Mouse (Mus musculus): ENCODE results near the gene Armc5. TPM values are rescaled to one million over a fixed set of nuclear protein-coding genes. Genes with fewer than 3 reads are reported as not detected.
A peak's percentile ranks its signal among the peaks of the same experiment; 100 is the strongest.

The Armc5 gene
- total RNA-seq, 2 experiments from 2014 or later: 7.8 to 9.0 TPM

DNA sequence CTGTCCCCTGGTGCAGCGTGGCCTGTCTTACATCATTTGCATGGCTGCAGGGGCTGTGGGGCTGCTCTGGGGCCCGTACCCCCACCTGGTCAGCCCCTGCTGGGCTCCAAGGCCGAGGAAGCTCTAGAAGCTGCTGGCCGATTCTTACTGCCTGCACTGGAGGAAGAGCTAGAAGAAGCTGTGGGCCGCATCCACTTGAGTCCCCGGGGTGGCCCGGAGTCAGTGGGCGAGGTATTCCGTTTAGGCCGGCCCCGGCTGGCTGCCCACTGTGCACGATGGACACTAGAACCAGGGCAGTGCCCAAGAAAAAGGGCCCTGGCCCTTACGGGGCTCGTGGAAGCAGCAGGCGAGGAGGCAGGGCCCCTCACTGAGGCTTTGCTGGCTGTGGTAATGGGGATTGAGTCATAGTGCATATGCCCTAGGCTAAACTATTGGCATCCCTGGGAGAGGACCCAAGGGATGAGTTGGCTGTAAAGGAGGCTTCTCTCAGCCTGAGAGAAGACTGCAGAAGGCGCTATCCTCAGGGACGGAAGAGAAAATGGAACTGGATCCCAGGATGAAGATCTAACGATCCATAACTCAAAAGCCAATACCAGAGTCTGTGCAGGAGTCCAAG lies 7.4 kb downstream of the Armc5 start:
- no peak for DNase-seq
- intact Hi-C loops (cut with DNase I): loop anchor here (5.0 kb wide), 1 partner anchor 463 kb away; no protein-coding TSS in a partner anchor

DNA sequence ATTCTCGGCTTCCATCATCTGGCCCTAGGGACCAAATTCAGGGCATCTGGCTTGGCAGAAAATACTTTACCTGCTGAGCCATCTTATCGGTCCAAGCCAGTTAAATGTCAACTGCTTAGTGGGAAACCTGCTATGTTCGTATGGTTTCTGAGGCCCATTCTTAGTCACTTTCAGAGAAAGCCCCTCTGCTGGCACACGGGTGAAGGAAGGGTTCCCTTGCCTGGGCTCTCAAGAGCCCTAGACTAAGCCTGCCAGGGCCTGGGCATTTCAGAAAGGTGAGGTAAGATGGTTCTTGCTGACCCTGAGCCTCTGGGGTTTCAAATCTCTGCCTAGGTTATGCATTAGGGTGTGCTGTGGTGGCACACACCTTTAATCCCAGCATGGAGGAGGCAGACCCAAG lies 8.4 kb downstream of the Armc5 start:
- intact Hi-C loops (cut with DNase I): loop anchor here (5.0 kb wide), 1 partner anchor 462 kb away; no protein-coding TSS in a partner anchor

DNA sequence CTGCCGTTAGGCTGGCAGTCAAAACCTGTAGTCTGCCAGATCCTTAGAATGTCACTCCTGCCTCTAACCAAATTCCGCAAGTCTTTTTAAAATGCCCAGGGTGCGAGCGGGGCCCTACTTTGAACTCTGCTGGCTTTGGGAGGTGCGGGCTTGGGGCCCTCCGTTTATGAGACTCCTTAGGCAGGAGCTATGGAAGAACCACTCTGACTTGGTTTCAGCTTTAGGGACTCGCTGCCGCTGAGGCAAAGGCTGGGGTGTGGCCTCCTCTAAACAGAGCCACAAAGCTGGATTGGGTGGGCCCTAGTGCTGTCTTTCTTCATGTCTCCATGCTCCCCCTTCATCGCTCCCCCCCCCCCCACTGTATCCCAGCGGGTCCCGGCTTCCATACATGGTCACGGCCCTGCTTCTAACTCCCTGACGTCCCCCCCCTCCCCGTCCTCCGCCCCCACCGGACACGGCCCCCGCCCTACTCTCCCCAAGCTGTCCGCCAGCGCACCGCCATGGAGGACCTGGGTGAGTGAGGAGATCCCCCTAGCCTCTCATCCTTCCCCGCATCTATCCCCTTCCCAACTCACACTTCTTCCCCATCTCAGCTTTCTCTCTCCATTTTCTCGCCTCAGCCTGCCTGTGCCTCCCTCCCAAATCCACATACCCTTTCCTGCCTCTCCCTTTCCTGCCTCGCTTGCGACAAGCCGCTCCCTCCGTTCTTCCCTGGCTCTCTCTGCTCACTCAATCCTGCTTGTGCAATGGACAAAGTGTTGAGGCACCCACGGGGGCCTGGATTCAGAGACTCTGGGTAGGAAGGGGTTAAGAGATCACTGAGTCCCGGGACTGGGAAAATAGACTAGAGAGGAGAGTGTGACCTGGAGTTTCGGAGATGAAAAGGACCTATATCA lies 9.6 kb downstream of the Armc5 start, which contains the start of gene Tgfb1i1:
Gene Tgfb1i1 (plus strand): TSS at position 317 of the 896 bp plus-strand sequence.
- intact Hi-C loops (cut with DNase I): loop anchor here (1.0 to 5.0 kb wide), 2 partner anchors 99 to 461 kb away; no protein-coding TSS in a partner anchor
- peak; percentile 71 to 75 for DNase-seq

More for the DNA sequence above, 8.4 kb downstream of the Armc5 start:
- no peak for DNase-seq

DNA sequence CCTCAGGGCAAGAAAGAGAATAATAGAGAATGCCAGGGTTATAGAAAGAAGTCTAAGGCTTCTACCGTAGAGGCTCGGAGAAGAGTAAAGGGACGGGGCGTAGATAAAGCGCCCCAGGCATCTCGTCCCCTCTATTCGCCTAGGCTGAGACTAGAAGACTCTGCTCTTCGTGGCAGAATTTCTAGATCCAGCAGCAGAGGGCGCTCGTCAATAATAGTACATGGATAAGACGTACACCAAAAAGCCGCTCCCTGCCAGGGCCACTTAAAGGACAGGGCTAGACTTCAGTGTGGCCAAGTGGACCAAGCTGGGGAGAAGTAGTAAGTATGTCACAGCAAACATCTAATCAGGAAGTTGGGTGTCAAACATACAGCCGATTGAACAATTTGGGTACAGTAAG lies 10.3 kb downstream of the Armc5 start:
- DNase-seq: peak; percentile 89 to 92
- intact Hi-C loops (cut with DNase I): loop anchor here (1.0 to 5.0 kb wide), 2 partner anchors 98 to 460 kb away; no protein-coding TSS in a partner anchor

DNA sequence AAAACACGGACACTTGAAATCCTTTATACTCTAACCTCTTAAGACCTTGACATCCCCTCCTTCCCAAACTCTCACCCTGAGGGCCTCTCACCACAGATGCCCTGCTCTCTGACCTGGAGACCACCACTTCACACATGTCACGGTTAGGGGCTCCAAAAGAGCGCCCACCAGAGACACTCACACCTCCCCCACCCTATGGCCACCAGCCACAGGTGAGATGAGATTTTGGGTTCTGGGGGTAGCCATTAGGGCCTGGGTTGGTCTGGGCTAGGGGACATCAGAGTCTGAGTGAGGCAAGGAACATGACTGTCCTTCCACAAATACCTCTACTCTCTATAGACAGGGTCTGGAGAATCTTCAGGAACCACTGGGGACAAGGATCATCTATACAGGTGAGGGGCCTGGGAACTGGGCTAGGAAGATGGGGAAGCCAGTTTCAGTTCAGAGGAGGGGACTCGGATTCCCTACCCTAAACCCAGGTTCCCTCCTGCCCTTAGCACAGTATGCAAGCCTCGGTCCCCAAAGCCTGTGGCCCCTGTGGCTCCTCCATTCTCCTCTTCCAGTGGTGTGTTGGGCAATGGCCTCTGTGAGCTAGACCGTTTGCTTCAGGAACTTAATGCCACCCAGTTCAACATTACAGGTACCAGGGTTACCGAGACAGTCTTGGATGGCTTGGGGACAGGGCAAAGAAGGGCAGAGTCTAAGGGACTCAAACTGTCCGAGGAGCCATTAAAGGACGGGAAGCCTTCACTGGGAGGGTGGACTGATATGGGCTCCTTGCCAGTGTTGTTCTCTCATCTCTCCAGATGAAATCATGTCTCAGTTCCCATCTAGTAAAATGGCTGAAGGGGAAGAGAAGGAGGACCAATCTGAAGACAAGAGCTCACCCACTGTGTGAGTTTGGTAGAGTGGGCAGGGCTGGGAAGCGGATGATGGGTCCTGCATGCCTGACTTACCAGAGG lies 11.2 kb downstream of the Armc5 start:
- intact Hi-C loops (cut with DNase I): loop anchor here (5.0 kb wide), 1 partner anchor 459 kb away; no protein-coding TSS in a partner anchor

DNA sequence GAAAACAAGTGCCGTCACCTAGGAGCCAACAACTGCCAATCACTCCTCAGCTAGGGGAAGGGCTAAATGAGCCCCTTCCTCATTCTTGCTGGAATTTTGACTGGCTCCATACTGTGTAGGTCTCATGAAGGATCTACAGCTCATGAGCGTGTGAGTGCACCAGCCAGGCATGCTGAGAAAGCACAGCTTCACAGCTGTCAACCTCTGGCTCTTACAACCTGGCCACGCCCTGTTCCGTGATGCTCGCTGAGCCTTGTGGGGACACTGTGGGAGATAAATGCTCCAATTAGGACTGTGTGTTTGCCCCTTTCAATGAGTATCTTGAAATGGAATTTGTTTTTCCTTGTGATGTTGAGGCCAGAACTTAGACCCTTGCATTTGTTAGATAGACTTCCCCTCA lies 12.9 kb downstream of the Armc5 start:
- intact Hi-C loops (cut with DNase I): loop anchor here (5.0 kb wide), 1 partner anchor 457 kb away; no protein-coding TSS in a partner anchor
- DNase-seq: no peak

More for the DNA sequence above, 11.2 kb downstream of the Armc5 start:
- no peak for DNase-seq

DNA sequence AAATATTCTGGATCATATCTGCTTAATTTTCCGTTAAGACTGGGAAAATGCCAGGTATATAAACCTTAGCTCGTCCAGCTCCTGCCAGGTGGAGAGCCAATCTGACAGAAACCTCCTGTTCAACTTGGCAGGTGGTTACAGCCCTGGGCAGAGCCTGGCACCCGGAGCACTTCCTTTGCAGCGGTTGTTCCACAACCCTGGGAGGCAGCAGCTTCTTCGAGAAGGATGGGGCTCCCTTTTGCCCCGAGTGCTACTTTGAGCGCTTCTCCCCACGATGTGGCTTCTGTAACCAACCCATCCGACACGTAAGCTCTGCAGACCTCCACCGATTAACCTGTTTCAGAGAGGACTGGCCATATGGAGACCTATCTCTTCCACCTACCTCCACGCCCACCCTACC lies 14.8 kb downstream of the Armc5 start:
- no peak for DNase-seq
- intact Hi-C loops (cut with DNase I): no loop called here

DNA sequence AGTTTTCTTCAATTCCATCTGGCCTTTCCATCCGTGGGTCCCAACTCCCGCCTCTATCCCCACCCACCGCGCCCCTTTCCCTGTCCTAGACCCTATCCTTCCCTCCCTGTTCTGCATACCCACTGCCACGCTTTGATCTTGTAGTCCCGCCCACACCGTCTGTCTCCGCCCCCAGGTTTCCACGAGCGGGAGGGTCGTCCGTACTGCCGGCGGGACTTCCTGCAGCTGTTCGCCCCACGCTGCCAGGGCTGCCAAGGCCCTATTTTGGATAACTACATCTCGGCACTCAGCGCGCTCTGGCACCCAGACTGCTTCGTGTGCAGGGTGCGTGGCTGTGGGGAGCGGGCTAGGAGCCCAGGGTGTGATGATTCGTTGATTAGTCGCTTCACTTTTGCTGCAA lies 15.5 kb downstream of the Armc5 start:
- no peak for DNase-seq
- intact Hi-C loops (cut with DNase I): no loop called here

DNA sequence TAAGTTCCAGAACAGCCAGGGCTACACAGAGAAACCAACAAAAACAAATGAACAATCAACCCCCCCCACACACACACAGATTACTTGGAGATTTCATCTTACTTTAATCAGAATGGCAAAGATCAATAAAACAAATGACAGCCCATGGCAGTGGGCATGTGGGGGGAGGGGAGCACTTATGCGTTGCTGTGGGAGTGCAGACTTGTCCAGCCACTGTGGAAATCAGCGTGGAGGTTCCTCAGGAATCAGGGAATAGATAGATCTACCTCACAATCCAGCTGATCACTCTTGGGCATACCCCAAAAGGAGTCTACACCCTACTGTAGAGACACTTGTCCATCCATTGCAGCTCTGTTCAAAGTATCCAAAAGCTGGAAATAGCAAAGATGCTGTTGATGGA lies 17.8 kb downstream of the Armc5 start:
- no peak for DNase-seq
- intact Hi-C loops (cut with DNase I): no loop called here

DNA sequence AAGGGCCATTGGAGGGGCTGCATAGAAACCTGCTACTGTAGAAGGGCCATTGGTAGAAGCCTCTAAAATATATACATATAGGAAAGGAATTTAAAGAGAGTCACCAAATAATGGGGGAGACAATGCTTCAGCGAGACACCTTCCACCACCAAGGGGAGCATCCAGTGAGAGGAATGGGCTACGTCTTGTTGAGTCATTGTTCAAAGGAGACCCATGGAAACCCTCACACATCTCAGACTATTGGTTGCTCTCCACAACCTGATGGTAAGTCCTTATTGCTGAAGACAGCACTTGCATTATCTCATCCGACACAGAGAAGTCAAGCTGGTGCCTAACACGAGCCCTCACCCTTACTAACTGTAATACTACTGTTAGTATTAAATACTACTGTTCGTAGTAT lies 18.6 kb downstream of the Armc5 start:
- intact Hi-C loops (cut with DNase I): no loop called here
- no peak for DNase-seq

DNA sequence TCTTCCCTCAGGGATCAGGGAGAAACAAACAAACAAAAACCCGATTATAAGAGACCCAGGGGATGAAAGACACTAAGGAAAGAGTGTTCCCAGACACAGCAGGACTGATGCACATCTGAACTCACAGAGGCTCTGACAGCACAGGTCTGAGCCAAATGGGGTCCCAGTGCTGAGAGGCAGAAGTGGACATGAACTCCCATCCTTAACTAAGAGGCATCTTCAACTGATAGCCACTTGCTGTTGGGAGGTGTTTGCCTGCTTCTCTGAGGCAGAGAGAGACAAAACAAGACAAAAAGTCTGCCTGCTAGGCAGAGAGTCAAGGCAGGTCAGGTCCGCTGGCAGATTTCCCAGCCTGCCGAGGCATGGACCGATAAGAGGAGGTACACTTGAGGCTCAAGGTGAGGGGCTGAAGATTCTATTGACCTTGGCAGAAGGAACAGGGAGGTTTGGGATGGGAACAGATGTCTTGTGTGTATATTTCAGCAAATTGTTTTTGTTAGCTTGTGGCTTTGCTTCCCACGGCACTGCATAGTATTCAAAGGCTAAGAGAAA lies 19.7 kb downstream of the Armc5 start:
- peak in 1 of 2 experiments; percentile 45 for DNase-seq
- intact Hi-C loops (cut with DNase I): no loop called here

DNA sequence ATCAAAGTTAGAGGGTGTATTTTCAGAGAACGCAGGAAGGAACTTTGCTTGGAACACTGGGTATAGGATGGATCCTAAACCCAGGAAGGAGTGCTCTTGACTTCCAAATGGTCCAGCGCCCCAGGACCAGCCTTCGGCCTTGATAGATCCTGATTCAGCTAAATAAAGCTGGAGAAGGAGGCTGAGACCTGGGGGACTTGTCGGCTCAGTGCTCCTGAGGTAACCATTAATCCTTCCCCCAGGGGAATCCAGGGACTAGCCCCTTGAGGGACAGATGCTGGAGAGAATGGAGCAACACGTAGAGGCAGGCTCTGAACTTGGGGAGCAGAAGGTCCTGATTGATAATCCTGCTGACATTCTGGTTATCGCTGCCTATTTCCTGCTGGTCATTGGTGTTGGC lies 28.3 kb downstream of the Armc5 start, which contains the start of gene Slc5a2:
Gene Slc5a2 (plus strand): TSS at position 247 of the 400 bp plus-strand sequence.
- DNase-seq: no peak
- intact Hi-C loops (cut with DNase I): no loop called here

DNA sequence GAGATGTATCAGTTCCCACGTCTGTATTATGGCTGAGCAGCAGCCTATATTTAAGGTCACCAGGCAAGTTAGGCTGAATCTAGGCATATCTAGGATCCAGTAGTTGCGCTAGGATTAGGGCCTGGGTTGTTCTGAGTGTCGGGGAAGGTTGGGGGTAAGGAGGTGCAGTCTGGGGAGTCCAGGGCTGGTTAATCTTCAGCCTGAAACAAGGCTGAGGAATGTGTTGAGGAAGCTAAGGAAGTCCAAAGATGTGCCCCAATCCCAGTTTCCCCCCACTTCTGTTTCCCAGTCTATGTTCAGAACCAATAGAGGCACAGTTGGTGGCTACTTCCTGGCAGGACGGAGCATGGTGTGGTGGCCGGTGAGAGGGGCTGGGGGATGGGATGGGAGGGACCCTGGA lies 28.9 kb downstream of the Armc5 start:
- intact Hi-C loops (cut with DNase I): no loop called here
- DNase-seq: no peak

DNA sequence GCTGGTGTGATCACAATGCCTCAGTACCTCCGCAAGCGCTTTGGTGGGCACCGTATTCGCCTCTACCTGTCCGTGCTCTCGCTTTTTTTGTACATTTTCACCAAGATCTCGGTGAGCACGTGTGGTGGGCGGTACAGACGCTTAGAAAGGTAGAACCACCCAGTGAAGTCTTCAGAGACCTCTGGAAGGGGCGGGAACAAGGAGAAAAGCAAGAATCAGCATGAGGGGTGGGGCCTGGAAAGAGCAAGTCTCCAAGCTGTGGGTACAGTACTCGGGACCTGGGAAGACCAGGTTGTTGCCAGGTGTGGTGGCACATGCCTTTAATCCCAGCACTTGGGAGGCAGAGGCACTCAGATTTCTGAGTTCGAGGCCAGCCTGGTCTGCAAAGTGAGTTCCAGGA lies 30.2 kb downstream of the Armc5 start:
- no peak for DNase-seq
- intact Hi-C loops (cut with DNase I): no loop called here

DNA sequence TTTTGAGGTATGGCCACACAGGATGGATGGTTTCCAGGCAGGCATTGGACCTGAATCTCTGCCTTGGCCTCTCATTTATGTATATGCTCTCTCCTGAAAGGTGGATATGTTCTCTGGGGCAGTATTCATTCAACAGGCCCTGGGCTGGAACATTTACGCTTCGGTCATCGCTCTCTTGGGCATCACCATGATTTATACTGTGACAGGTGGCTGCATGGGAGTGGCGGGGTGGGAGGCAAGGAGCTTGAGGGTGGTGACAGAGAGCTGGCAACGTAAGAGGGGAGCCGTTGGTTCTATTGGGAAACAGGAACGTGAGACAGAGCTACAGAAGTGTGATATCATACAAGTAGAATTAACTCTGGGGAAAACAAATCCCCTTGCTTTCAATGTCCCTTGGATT lies 30.7 kb downstream of the Armc5 start:
- intact Hi-C loops (cut with DNase I): no loop called here
- DNase-seq: no peak

DNA sequence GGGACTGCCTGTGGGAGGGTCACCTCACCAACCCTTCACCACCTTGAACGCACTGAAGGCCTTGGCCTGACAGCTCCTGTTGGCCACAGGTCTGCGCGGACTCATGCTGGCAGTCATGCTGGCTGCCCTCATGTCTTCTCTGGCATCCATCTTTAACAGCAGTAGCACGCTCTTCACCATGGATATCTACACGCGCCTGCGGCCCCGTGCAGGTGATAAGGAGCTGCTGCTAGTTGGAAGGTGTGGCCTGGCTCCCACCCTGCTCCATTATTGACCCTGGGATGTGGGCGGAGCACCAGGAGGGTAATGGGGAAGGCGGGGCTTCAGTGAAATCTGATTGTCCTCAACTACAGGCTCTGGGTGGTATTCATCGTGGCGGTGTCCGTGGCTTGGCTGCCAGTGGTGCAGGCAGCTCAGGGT lies 33.3 kb downstream of the Armc5 start:
- intact Hi-C loops (cut with DNase I): no loop called here
- no peak for DNase-seq

DNA sequence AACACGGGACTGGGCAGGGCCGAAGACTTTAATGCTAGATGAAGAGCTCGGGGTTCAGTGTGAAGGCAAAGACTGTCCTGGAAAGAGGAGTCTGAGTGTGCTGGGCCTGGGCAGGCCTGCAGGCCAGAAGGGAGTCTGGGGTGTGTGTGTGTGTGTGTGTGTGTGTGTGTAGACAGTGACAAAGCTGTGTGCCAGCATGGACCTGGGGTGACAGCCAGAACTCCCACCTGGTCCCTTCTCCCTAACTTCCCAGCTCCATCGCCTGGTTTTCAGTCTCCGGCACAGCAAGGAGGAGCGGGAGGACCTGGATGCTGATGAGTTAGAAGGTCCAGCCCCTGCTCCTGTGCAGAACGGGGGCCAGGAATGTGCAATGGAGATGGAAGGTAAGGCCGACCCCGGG lies 34.4 kb downstream of the Armc5 start:
- no peak for DNase-seq
- intact Hi-C loops (cut with DNase I): no loop called here

DNA sequence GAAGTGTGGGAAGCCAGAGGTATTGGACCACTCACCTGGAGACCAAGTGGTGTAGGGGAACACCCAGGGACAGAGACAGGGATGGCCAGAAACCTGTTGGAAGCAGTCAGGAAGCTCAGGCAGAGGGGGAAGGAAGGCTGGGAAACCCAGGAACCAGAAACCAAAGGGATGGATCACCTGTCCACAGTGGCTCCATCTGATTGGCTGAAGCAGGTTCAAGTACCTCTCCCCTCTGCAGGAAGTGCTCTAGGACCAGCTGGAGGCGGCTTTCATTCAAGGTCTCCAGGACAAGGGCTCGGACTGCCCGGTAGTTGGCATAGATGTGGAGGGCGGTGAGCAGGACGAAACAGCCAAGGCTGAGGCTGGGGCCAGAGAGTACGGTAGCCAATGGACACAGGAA lies 38.9 kb downstream of the Armc5 start:
- DNase-seq: no peak
- intact Hi-C loops (cut with DNase I): no loop called here

DNA sequence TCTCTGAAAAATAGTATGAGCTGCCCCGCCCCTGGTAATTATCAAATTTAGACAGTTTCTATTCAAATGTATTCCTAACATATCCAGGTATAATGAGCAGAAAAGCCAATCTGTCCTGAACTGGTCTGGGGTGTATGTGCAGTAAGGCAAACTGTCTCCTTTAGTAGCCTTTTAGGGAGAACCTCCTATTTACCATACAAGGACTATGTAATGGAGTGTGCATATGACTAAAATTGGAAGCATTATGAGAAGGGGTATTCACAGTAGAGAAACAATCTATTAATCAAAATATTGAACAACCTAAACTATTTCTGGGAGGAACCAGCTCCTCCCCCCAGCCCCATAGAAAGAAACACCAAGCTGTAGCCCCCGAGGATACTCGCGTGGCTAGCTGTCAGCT lies 42.6 kb downstream of the Armc5 start:
- no peak for DNase-seq
- intact Hi-C loops (cut with DNase I): no loop called here

DNA sequence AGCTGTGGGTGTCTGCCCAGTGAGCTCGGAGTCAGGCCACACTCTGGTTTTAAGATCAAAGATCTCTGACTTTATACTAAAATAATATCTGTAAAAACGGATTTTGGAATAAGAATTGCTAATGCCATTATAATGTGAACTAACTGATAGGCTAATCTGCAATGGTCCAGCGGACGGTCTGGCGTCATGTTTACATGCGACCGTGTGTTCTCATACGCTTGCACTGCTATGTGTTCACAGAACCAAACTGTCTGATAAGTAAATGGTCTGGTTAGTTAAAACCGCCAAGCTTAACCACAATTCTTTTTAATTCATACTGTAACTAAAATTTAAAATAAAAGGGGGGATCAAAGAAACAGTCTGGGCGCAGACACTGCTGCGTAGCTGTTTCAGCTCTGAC lies 44.6 kb downstream of the Armc5 start:
- intact Hi-C loops (cut with DNase I): no loop called here
- no peak for DNase-seq
